Mouse (Mus musculus) kidney, adult 2 months (tissue): Measurements from ENCODE around the gene Syndig1l.

Experiments
- CTCF ChIP-seq: fragments of 200-500 bp; conservative IDR thresholded peaks from 2 replicates; pipeline ENCODE4 v1.5.1; 2011; ENCODE audit warnings: low read depth, mild to moderate bottlenecking, control low read depth, low read length, moderate library complexity, mixed read lengths; ENCODE audit not compliant: insufficient read depth, insufficient read length
- POLR2A ChIP-seq: fragments of 200-500 bp; IDR thresholded peaks from one replicate; pipeline ENCODE4 v1.6.1; 2011; ENCODE audit warnings: low read depth, low read length, control low read depth

DNA sequence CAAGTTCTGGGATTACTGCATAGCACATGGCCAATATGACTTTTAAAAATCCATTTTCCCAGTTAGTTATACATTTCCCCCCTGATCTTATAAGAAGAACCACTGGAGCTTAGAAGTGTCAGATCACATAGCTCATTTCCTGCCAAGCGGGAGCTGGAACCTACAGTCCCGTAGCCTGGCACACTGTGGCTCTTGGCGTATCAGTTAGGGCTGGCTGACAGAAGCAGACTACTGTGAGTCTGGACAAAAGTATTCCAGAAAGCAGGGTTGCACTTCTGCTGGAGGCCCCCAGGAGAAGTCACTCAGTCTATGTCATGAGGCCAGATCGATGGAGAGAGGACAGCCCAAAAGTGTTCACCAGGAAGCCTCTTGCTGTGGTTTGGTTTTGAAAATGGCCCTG, 27.8 kb upstream of the Syndig1l start:
- no peak for TF ChIP-seq POLR2A
- no peak for TF ChIP-seq CTCF
